Mouse (Mus musculus) CD4-positive helper T cell, adult 2 months (primary cell): ENCODE results near the gene Khnyn.

ENCODE experiments used
- DNase-seq: peaks from one replicate; pipeline ENCODE4 v3.0.0-alpha.2; 2012; ENCODE audit warnings: low read depth, missing footprints, low spot score

Gene Khnyn

DNA sequence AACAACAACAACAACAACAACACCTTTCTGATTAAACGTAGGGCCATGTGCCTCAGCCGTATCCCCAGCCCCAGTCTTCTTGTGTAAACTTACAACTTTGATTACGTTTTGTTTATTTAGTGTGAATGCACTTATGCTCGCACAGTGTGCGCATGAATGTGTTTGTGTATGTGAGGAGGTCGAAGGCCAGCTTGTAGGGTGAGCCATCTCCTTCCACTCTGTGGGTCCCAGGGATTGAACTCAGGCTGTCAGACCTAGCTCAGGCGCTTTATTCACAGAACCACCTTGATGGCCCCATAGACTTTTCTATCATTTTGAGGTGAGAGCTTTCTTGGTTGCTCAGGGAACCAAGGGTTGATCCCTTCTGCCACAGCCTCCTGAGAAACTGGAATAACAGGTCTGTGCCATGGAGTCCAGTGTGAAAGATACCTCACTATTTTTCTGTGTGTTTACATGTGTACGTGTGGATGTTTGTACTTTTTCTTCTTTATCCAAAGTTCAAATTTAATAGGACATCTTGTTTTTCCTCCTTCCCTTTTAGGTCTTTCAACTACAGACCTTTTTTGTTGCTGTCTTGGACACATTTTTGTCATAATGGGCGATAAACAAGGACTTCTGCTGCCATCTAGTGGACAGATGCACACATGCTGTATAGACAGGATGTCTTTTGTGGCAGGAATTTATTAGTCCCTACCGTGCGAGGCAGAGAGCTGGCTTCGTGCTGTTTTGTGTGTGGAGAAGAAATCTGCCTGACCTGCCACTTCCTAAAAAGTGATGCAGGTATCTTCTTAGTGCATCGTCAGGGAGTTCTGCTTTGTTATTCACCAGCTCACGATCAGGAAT, 33.7 kb downstream of the Khnyn start:
- DNase-seq = peak; percentile 86

DNA sequence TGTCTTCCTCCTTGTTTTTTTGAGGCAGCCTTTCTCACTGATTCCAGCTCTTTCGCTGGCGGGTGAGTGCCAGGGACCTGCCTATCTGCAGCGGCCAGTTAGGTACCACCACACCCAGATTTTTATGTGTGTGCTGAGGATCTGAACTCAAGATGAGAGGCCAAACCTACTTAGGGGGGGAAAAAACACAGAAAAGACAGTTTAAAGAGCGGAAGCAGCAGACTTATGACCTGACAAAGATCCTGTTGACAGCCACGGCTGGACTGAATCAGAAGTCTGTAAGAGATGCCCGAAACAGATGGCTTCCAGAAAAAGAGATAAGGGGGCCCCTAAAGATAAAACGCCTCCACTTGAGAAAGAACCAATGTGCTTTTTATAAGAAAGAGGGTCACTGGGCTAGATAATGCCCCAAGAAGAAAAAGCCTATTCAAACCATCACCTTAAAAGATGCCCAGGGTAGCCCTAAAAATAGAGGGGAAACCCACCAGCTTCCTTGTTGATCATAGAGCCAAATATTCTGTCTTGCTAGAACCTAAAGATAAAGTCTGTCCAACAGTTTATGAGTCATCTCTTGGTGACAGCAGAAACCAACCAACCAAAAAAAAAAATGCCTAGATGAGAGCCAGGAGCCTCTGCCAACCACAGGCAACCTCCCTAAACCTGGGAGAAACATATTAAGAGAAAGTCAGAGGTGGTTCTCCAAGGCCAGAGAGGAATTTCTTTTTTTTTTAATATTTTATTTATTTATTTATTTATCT, 37.9 kb downstream of the Khnyn start:
- no peak for DNase-seq

DNA sequence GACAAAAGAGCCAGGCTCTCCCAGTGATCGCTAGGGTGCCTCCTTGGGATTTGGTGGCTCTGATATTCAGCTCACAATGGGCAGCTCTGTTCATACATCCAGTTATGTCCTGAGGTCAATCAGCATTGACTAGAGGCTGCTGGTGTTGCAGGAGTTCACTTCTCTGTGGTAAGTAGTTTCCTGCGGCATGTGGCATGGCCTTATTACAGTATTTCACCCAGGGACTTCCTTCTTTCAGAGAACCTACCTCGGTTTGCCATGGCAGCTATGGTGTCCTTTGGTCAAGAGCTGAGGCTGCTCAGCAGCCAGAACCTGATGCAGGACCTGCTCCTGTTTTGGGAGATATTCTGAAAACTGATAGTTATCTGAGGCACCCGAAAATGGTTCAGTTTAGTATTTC, 42.1 kb downstream of the Khnyn start:
- DNase-seq = no peak

DNA sequence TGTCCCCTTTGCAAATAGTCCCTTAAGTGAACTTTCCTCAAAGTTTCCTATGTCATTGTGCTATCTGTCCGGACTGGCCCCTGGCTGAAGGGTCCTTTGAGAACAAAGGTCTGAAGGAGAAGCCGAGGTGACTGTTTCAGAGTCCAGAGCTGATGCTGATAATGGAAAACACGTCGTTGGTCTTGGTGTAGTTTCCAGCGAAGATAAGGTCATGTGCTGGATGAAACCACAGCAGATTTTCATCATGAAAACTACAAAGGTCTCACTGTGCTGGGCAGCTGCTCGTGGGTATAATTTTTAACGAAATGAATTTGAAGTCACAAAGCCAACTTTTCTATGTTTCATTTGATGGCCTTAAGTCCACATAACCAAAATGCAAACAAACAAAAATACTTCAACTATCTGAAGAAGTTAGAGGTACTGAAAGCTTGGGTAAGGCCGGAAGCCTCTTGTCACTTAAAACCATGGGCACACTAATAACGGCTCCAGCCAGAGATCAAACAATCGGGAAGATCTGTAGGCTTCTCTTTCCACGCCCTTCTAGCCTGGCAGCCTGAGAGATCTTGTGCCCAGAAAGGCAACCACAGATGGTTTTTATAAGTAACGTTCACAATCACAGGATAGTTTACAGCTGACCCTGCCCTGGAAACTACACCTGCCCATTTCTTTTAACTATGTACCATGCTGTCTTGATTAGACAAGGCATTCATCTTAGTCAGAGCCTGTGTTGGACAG, 44.7 kb downstream of the Khnyn start:
- no peak for DNase-seq

DNA sequence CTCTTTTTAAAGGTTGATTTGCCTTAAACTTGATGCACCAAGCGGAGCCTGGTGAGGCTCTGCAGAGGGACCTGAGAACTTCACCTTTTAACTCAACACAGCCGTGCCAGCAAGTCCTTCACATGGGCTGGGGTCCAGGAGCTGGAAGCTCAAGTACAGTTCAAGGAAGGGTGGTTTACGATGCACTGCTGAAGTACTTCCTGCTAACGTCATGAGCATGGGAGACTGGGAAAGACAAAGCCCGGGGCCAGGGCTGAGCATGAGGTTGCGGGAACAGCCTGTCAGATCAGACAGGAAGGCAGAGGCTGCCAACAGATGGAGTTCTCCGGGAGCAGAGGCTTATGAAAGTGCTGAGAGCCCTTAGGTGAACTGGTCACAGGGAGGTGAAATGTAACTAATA, 48.8 kb downstream of the Khnyn start:
- no peak for DNase-seq

DNA sequence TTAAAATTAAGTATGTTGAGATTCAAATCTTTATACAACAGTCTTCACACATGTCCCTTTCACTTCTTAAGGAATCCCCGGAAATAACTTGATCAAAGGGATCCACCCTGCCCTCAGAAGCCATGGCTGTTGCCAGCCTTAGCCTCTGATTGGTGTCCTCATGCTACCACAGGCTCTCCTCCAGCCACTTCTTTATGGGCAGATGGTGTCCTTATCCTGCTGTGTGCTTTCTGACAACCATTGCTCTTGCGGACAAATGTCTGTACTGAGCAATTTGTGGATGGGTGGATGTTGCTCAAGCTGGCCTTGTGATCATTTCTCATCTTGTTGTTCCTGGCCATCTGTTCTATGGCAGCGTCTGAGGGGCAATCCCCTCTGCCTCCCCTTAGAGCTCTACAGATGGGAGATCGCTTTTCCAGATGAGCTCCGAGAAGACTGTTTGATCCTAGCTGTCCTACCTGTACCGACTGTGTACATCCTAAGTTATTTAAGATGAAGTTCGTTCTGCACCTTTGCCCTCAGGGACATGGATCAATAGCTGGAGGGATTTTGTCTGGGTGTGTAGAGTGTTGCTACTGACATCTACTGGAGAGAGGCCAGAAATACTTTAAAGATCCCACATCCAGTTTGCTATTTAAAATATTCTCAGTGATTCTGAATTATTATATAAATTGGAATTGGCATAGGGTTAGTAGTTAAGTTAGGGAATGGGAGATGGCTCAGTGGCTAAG, 55.5 kb downstream of the Khnyn start:
- DNase-seq = no peak

GRCm38 (mm10) chr14:55943601-55944000, 58.9 kb downstream of the Khnyn start:
- DNase-seq = no peak

GRCm38 (mm10) chr14:55944575-55944974, 59.8 kb downstream of the Khnyn start, which contains the start of gene Cma1:
Gene Cma1, minus strand, starts transcription at chr14:55944675.
- no peak for DNase-seq

- peak; percentile 23 for DNase-seq
These were observed 61.7 kb downstream of the Khnyn start for GRCm38 (mm10) chr14:55946269-55946969.
